Mouse (Mus musculus): Measurements from ENCODE around the gene Mrgpra6.

- TF ChIP-seq POLR2AphosphoS2 (IDR thresholded peaks at IDR 0.05; ENCODE audit: insufficient read length, low read depth): no peak
- no peak for TF ChIP-seq POLR2A (IDR thresholded peaks at IDR 0.05; ENCODE audit: insufficient read length, low read depth)
- no peak for TF ChIP-seq TCF12 (IDR thresholded peaks at IDR 0.05; ENCODE audit: insufficient read depth, poor library complexity, severe bottlenecking)
Observed at GRCm38 (mm10) chr7:47144299-47144698, 60.4 kb downstream of the Mrgpra6 start.
